Comparison of ENCODE assay signal across 25 mouse cellular contexts in genomic region chr16:21848444-21848843, GRCm38 (mm10).
"Had no signal": no experiment of that assay in that cellular context is flagged by ENCODE, and none has a peak within 500 bp of the region (broad histone marks: within the 10 kb centered on the region; RNA-seq: fewer than 3 reads in every experiment).

No protein-coding gene starts in this region.

- H3K4me2 ChIP-seq: heart, embryonic 12.5 days; intestine, embryonic 15.5 days; limb, embryonic 12.5 days; liver, embryonic 11.5 days; liver, embryonic 13.5 days had no signal

- H3K9me3 ChIP-seq: heart, embryonic 12.5 days; hindbrain, embryonic 10.5 days; hindbrain, embryonic 15.5 days; intestine, embryonic 15.5 days; limb, embryonic 10.5 days; limb, embryonic 12.5 days; liver, embryonic 13.5 days had no signal

- H3K36me3 ChIP-seq: heart, embryonic 12.5 days; hindbrain, embryonic 10.5 days; hindbrain, embryonic 15.5 days; intestine, embryonic 15.5 days; limb, embryonic 10.5 days; limb, embryonic 12.5 days; liver, embryonic 13.5 days had no signal

- H3K27me3 ChIP-seq: heart, embryonic 12.5 days; hindbrain, embryonic 15.5 days; intestine, embryonic 15.5 days; limb, embryonic 12.5 days; liver, embryonic 13.5 days had no signal

- DNase-seq: forebrain, postnatal 0 days; gastrocnemius, postnatal 14 days; gastrocnemius, postnatal 36 days; heart, adult 2 months; heart, postnatal 10 days; heart, postnatal 4 days; kidney, adult 18-20 months; kidney, adult 8-10 months; kidney, postnatal 10 days; kidney, postnatal 25 days; kidney, postnatal 4 days; layer of hippocampus, adult 9-11 months; layer of hippocampus, postnatal 36 days; liver; liver, embryonic 13.5 days had no signal

- H3K4me3 ChIP-seq: heart, adult 2 months; heart, embryonic 12.5 days; hindbrain, embryonic 10.5 days; hindbrain, embryonic 15.5 days; intestine, embryonic 15.5 days; layer of hippocampus, adult 2 months; limb, embryonic 10.5 days; limb, embryonic 12.5 days; liver, embryonic 13.5 days had no signal

- H3K4me1 ChIP-seq: heart, embryonic 12.5 days; intestine, embryonic 15.5 days; liver, embryonic 13.5 days had no signal

- H3K27ac ChIP-seq: heart, adult 2 months; hindbrain, embryonic 10.5 days; hindbrain, embryonic 15.5 days; intestine, embryonic 15.5 days; layer of hippocampus, adult 2 months; limb, embryonic 10.5 days; limb, embryonic 12.5 days; liver, embryonic 13.5 days had no signal

- H3K9ac ChIP-seq: forebrain, postnatal 0 days; heart, embryonic 12.5 days; hindbrain, embryonic 15.5 days; intestine, embryonic 15.5 days; limb, embryonic 12.5 days; liver, embryonic 13.5 days had no signal

- ATAC-seq: forebrain, postnatal 0 days; inflammation-experienced regulatory T-cells, adult 6 months; intestine, embryonic 15.5 days; intestine, postnatal 0 days had no signal
